Mouse (Mus musculus) liver, embryonic 13.5 days (tissue): ENCODE results near the gene Ttll6. TPM values are rescaled to one million over a fixed set of nuclear protein-coding genes. Genes with fewer than 3 reads are reported as not detected.

Experiments
- ATAC-seq: fragments of 200-750 bp; cut with Nextera tagmentation; 2 replicates; pipeline ENCODE4 v1.8.0; 2017; ENCODE audit warnings: low read depth, mild to moderate bottlenecking, moderate number of reproducible peaks, moderate library complexity
- DNase-seq: peaks from one replicate; pipeline ENCODE4 v3.0.0; 2022
- H3K27ac ChIP-seq: fragments of 300-500 bp; sonication (generic); 2 replicates; pipeline ENCODE4 v1.5.1; 2015; ENCODE audit warnings: moderate library complexity, mild to moderate bottlenecking, inconsistent platforms
- H3K27me3 ChIP-seq: fragments of 300-500 bp; sonication (generic); 2 replicates; pipeline ENCODE4 v1.6.1; 2015; ENCODE audit warnings: mild to moderate bottlenecking, inconsistent platforms
- H3K36me3 ChIP-seq: fragments of 300-500 bp; sonication (generic); 2 replicates; pipeline ENCODE4 v1.6.1; 2015; ENCODE audit warnings: mild to moderate bottlenecking, inconsistent platforms
- H3K4me1 ChIP-seq: fragments of 300-500 bp; sonication (generic); replicated peaks from 2 replicates; pipeline ENCODE4 v1.6.1; 2015; ENCODE audit warnings: inconsistent platforms
- H3K4me2 ChIP-seq: fragments of 300-500 bp; sonication (generic); 2 replicates; pipeline ENCODE4 v1.6.1; 2015; ENCODE audit warnings: inconsistent platforms, mild to moderate bottlenecking, moderate library complexity
- H3K4me3 ChIP-seq: fragments of 300-500 bp; sonication (generic); replicated peaks from 2 replicates; pipeline ENCODE4 v1.5.1; 2015; ENCODE audit warnings: mild to moderate bottlenecking, inconsistent platforms
- H3K9ac ChIP-seq: fragments of 300-500 bp; sonication (generic); 2 replicates; pipeline ENCODE4 v1.6.1; 2015; ENCODE audit warnings: mild to moderate bottlenecking, inconsistent platforms
- H3K9me3 ChIP-seq: fragments of 300-500 bp; sonication (generic); replicated peaks from 2 replicates; pipeline ENCODE4 v1.6.1; 2016; ENCODE audit warnings: inconsistent platforms
- WGBS: fragments of 180-500 bp; shearing (Covaris S2); methylation state at CpG from one replicate; pipeline ENCODE4 v1.1.7; 2015; ENCODE audit not compliant: insufficient replicate concordance; 5-methylcytosine and 5-hydroxymethylcytosine counted together
- polyA plus RNA-seq: library from polyadenylated mRNA; unstranded; fragments of >200 nt; fragmentation: Nextera tagmentation; extraction: Ambion mirVana; gene quantifications from 2 replicates; pipeline ENCODE4 v1.2.1, GENCODE M21; 2015

Ttll6 gene
- polyA plus RNA-seq, 1 experiment from 2014 or later, result not detected

- WGBS, result 2% methylated on average over 8 of the region's 8 CpGs
- ATAC-seq (no peak), DNase-seq (no peak)
- peaks cover 100% of the 10 kb centered on the region for H3K27me3 ChIP-seq
- no peak overlapping the region for H3K4me2 ChIP-seq
- H3K9ac ChIP-seq, result no peak overlapping the region
- no peak overlapping the region for H3K4me3 ChIP-seq
- H3K27ac ChIP-seq, result no peak overlapping the region
- no peaks in the 10 kb centered on the region for H3K9me3 ChIP-seq
- no peaks in the 10 kb centered on the region for H3K36me3 ChIP-seq
- H3K4me1 ChIP-seq, result no peaks in the 10 kb centered on the region
These were observed 44.8 kb downstream of the Ttll6 start for GRCm38 (mm10) chr11:96178356-96178755.

- ATAC-seq, result no peak
- H3K36me3 ChIP-seq, result no peaks in the 10 kb centered on the region
- 3% methylated on average over 6 of the region's 6 CpGs for WGBS
- H3K27ac ChIP-seq, result no peak overlapping the region
- peaks cover 99% of the 10 kb centered on the region for H3K27me3 ChIP-seq
- H3K4me2 ChIP-seq, result no peak overlapping the region
- no peak overlapping the region for H3K9ac ChIP-seq
- H3K9me3 ChIP-seq, result no peaks in the 10 kb centered on the region
- H3K4me3 ChIP-seq, result no peak overlapping the region
- H3K4me1 ChIP-seq, result no peaks in the 10 kb centered on the region
- no peak for DNase-seq
These were observed 45.4 kb downstream of the Ttll6 start for GRCm38 (mm10) chr11:96178911-96179503.

GRCm38 (mm10) chr11:96181061-96181460, 47.5 kb downstream of the Ttll6 start:
- no peaks in the 10 kb centered on the region for H3K4me1 ChIP-seq
- H3K9me3 ChIP-seq, result no peaks in the 10 kb centered on the region
- no peak overlapping the region for H3K4me3 ChIP-seq
- no peak overlapping the region for H3K4me2 ChIP-seq
- H3K9ac ChIP-seq, result no peak overlapping the region
- H3K27me3 ChIP-seq, result peaks cover 99% of the 10 kb centered on the region
- no peak overlapping the region for H3K27ac ChIP-seq
- DNase-seq, result no peak
- 17% methylated on average over 4 of the region's 4 CpGs for WGBS
- no peak for ATAC-seq
- H3K36me3 ChIP-seq, result no peaks in the 10 kb centered on the region

GRCm38 (mm10) chr11:96184233-96184632, 50.6 kb downstream of the Ttll6 start:
- DNase-seq (no peak), ATAC-seq (no peak)
- H3K27ac ChIP-seq, result no peak overlapping the region
- H3K36me3 ChIP-seq, result no peaks in the 10 kb centered on the region
- H3K4me2 ChIP-seq, result no peak overlapping the region
- H3K9ac ChIP-seq, result no peak overlapping the region
- H3K9me3 ChIP-seq, result no peaks in the 10 kb centered on the region
- H3K4me3 ChIP-seq, result no peak overlapping the region
- H3K27me3 ChIP-seq, result peaks cover 99% of the 10 kb centered on the region
- no peaks in the 10 kb centered on the region for H3K4me1 ChIP-seq

GRCm38 (mm10) chr11:96187321-96187720, 53.7 kb downstream of the Ttll6 start:
- Histone ChIP-seq H3K4me3 (no peak overlapping the region), H3K9me3 (no peaks in the 10 kb centered on the region), H3K27ac (no peak overlapping the region), H3K4me1 (no peaks in the 10 kb centered on the region), H3K9ac (no peak overlapping the region), H3K4me2 (no peak overlapping the region), H3K27me3 (peaks cover 98% of the 10 kb centered on the region), H3K36me3 (no peaks in the 10 kb centered on the region)
- ATAC-seq (no peak), DNase-seq (no peak)
- 14% methylated on average over 4 of the region's 4 CpGs for WGBS

- H3K4me1 ChIP-seq, result no peaks in the 10 kb centered on the region
- under 1% methylated on average over 28 of the region's 28 CpGs for WGBS
- H3K4me3 ChIP-seq, result no peak overlapping the region
- H3K4me2 ChIP-seq, result no peak overlapping the region
- no peaks in the 10 kb centered on the region for H3K9me3 ChIP-seq
- DNase-seq, result no peak
- H3K27me3 ChIP-seq, result peaks cover 99% of the 10 kb centered on the region
- no peak overlapping the region for H3K27ac ChIP-seq
- ATAC-seq, result no peak
- H3K9ac ChIP-seq, result no peak overlapping the region
- no peaks in the 10 kb centered on the region for H3K36me3 ChIP-seq
These were observed 56.4 kb downstream of the Ttll6 start for GRCm38 (mm10) chr11:96189810-96190522.

- WGBS, result 4% methylated on average over 5 of the region's 5 CpGs
- DNase-seq, result no peak
- Histone ChIP-seq H3K27ac (no peak overlapping the region), H3K27me3 (peaks cover 99% of the 10 kb centered on the region), H3K4me1 (no peaks in the 10 kb centered on the region), H3K9me3 (no peaks in the 10 kb centered on the region), H3K36me3 (no peaks in the 10 kb centered on the region), H3K4me3 (no peak overlapping the region), H3K4me2 (no peak overlapping the region), H3K9ac (no peak overlapping the region)
- ATAC-seq, result no peak
These were observed 57.5 kb downstream of the Ttll6 start for GRCm38 (mm10) chr11:96191132-96191531.

- Histone ChIP-seq H3K36me3 (no peaks in the 10 kb centered on the region), H3K27ac (no peak within 1 kb of the TSS), H3K4me1 (no peaks in the 10 kb centered on the region), H3K4me2 (no peak within 1 kb of the TSS), H3K4me3 (no peak within 1 kb of the TSS), H3K9ac (no peak within 1 kb of the TSS), H3K9me3 (no peaks in the 10 kb centered on the region), H3K27me3 (peaks cover 99% of the 10 kb centered on the region)
- ATAC-seq, result no peak
- no peak for DNase-seq
- 2% methylated on average over 35 of the region's 35 CpGs for WGBS
These were observed 60.2 kb downstream of the Ttll6 start, which contains the start of gene Hoxb13 for GRCm38 (mm10) chr11:96193521-96194400. Hoxb13 (plus strand) TSS chr11:96194316.

GRCm38 (mm10) chr11:96194401-96194710, 60.8 kb downstream of the Ttll6 start:
- no peak overlapping the region for H3K27ac ChIP-seq
- peaks cover 99% of the 10 kb centered on the region for H3K27me3 ChIP-seq
- no peak overlapping the region for H3K4me2 ChIP-seq
- ATAC-seq, result no peak
- no peak for DNase-seq
- WGBS, result 6% methylated on average over 10 of the region's 10 CpGs
- H3K9ac ChIP-seq, result no peak overlapping the region
- no peaks in the 10 kb centered on the region for H3K9me3 ChIP-seq
- no peaks in the 10 kb centered on the region for H3K4me1 ChIP-seq
- no peaks in the 10 kb centered on the region for H3K36me3 ChIP-seq
- no peak overlapping the region for H3K4me3 ChIP-seq

- H3K4me3 ChIP-seq, result no peak overlapping the region
- H3K4me2 ChIP-seq, result no peak overlapping the region
- H3K9ac ChIP-seq, result no peak overlapping the region
- no peak for ATAC-seq
- no peak overlapping the region for H3K27ac ChIP-seq
- DNase-seq, result no peak
- peaks cover 100% of the 10 kb centered on the region for H3K27me3 ChIP-seq
- H3K9me3 ChIP-seq, result no peaks in the 10 kb centered on the region
- no peaks in the 10 kb centered on the region for H3K4me1 ChIP-seq
- 8% methylated on average over 11 of the region's 11 CpGs for whole genome bisulfite sequencing
- no peaks in the 10 kb centered on the region for H3K36me3 ChIP-seq
These were observed 61.5 kb downstream of the Ttll6 start for GRCm38 (mm10) chr11:96194961-96195640.

- no peak for DNase-seq
- H3K4me3 ChIP-seq, result no peak overlapping the region
- H3K27me3 ChIP-seq, result peaks cover 100% of the 10 kb centered on the region
- no peaks in the 10 kb centered on the region for H3K4me1 ChIP-seq
- ATAC-seq, result no peak
- no peaks in the 10 kb centered on the region for H3K9me3 ChIP-seq
- 2% methylated on average over 20 of the region's 20 CpGs for WGBS
- no peak overlapping the region for H3K27ac ChIP-seq
- no peak overlapping the region for H3K9ac ChIP-seq
- H3K36me3 ChIP-seq, result no peaks in the 10 kb centered on the region
- no peak overlapping the region for H3K4me2 ChIP-seq
These were observed 62.2 kb downstream of the Ttll6 start for GRCm38 (mm10) chr11:96195769-96196280.
